Mouse (Mus musculus) liver, embryonic 14 days (tissue): ENCODE measurements around the gene Olfr61. TPM values are rescaled to one million over a fixed set of nuclear protein-coding genes. Genes with fewer than 3 reads are reported as not detected.

Source experiments
- polyA plus RNA-seq: library from polyadenylated mRNA; depleted of rRNA; stranded (reverse); fragments of >200 nt; gene quantifications from 2 replicates; pipeline ENCODE4 v1.2.3, GENCODE M21; 2012; rRNA removed

The Olfr61 gene
- not detected in 2 replicates for polyA plus RNA-seq

DNA sequence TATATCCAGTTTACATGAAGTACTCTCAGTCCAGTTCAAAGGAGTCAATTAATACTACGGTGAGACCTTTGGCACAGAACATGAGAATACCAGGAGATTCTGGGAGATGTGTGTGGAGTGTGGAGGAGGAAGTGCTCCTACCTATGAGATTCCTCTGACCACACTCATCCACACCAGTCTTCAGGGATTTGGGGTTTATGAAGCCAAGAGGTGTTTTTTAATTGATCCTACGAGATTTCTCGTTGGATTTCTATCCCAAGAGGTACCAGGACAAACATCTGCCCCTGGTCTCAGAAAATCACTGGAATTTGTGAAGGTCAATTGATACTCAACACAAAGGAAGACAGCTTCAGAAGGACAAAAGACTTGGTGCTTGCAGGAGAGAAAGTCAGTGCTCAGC, at the start of gene Olfr61:
Gene Olfr61 (plus strand): TSS at position 301 of the 400 bp plus-strand sequence.

GRCm38 (mm10) chr7:140600969-140601368, 27.8 kb upstream of the Olfr61 start, which contains the start of gene Olfr46:
Gene Olfr46 (plus strand): TSS chr7:140601269.

GRCm38 (mm10) chr7:140646152-140646551, 17.4 kb downstream of the Olfr61 start, which contains the start of gene Olfr53:
Gene Olfr53 (plus strand): TSS chr7:140646452.

GRCm38 (mm10) chr7:140659630-140660029, 30.9 kb downstream of the Olfr61 start, which contains the start of gene Olfr539:
Gene Olfr539 (plus strand): TSS chr7:140659930.

DNA sequence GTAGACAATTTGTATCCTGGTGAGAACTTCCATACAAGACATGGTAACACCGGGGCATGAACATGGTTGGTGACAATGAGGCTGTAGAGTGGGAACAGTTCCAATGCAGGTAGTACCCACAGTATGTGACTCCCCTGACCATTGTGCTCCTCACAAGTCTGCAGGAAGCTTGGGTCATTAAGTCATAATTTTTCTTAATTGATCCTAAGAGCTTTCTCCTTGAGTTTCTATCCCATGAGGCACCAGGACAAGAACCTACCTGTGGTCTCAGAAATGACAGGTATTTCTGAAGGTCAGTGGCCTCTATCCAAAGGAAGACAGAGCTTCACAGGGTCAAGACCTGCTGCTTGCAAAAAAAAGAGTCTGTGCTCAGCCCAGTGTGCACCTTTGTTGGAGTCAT, 52.9 kb downstream of the Olfr61 start, which contains the start of gene Olfr45:
Gene Olfr45 (plus strand): TSS at position 301 of the 400 bp plus-strand sequence.

Other genes with a start within 250 kb of the Olfr61 start
- gene Olfr531, start 226.1 kb upstream of the Olfr61 start, polyA plus RNA-seq: not detected in 2 replicates
- not detected in 2 replicates for gene Olfr532, start 207.3 kb upstream of the Olfr61 start, polyA plus RNA-seq
- gene Olfr533, start 165.6 kb upstream of the Olfr61 start, polyA plus RNA-seq: not detected in 2 replicates
- not detected in 2 replicates for gene Olfr535, start 144.8 kb upstream of the Olfr61 start, polyA plus RNA-seq
- gene Olfr536, start 121.6 kb upstream of the Olfr61 start, polyA plus RNA-seq: not detected in 2 replicates
- not detected in 2 replicates for gene Olfr538, start 61.1 kb upstream of the Olfr61 start, polyA plus RNA-seq
- gene Olfr46, start 27.7 kb upstream of the Olfr61 start, polyA plus RNA-seq: not detected in 2 replicates
- not detected in 2 replicates for gene Olfr53, start 17.5 kb downstream of the Olfr61 start, polyA plus RNA-seq
- not detected in 2 replicates for gene Olfr539, start 31.0 kb downstream of the Olfr61 start, polyA plus RNA-seq
- gene Olfr45, start 53.0 kb downstream of the Olfr61 start, polyA plus RNA-seq: not detected in 2 replicates
- gene Olfr541, start 68.3 kb downstream of the Olfr61 start, polyA plus RNA-seq: not detected in 2 replicates
- gene Cyp2e1, start 134.8 kb downstream of the Olfr61 start, polyA plus RNA-seq: 0.06 and 0.07 TPM in 2 replicates
- 0.05 and 0.12 TPM in 2 replicates for gene Syce1, start 158.9 kb downstream of the Olfr61 start, polyA plus RNA-seq
- 0.11 and 0.14 TPM in 2 replicates for gene Zfp941, start 193.2 kb downstream of the Olfr61 start, polyA plus RNA-seq
- 7.3 and 8.3 TPM in 2 replicates for gene Urah, start 206.0 kb downstream of the Olfr61 start, polyA plus RNA-seq
- gene Scgb1c1, start 216.6 kb downstream of the Olfr61 start, polyA plus RNA-seq: not detected in 2 replicates
- not detected in 2 replicates for gene Odf3, start 218.8 kb downstream of the Olfr61 start, polyA plus RNA-seq
- gene Gm45785, start 227.4 kb downstream of the Olfr61 start, polyA plus RNA-seq: not detected in 2 replicates
- gene Ric8a, start 228.0 kb downstream of the Olfr61 start, polyA plus RNA-seq: 14.7 and 15.6 TPM in 2 replicates
- 10.5 and 11.7 TPM in 2 replicates for gene Bet1l, start 228.6 kb downstream of the Olfr61 start, polyA plus RNA-seq